Mouse (Mus musculus) heart, adult 2 months (tissue): ENCODE data around the gene Sestd1. TPM values are rescaled to one million over a fixed set of nuclear protein-coding genes. Genes with fewer than 3 reads are reported as not detected.
A peak's percentile ranks its signal among the peaks of the same experiment; 100 is the strongest.

Experiments
- DNase-seq, 2 experiments: peaks; one replicate each; pipeline ENCODE4 v3.0.0; 2021
- H3K27ac ChIP-seq: fragments of 200-600 bp; 2 replicates; pipeline ENCODE4 v1.8.1; 2022
- H3K27me3 ChIP-seq: fragments of 200-500 bp; 2 replicates; pipeline ENCODE4 v1.6.1; 2012; ENCODE audit warnings: mild to moderate bottlenecking, low read length, inconsistent platforms, mixed read lengths; ENCODE audit not compliant: control insufficient read depth, insufficient read depth
- H3K36me3 ChIP-seq: fragments of 200-500 bp; 2 replicates; pipeline ENCODE4 v1.6.1; 2012; ENCODE audit warnings: low read length, inconsistent platforms; ENCODE audit not compliant: control insufficient read depth, insufficient read depth
- H3K4me1 ChIP-seq: fragments of 200-500 bp; 2 replicates; pipeline ENCODE4 v1.6.1; 2011; ENCODE audit warnings: low read length; ENCODE audit not compliant: control insufficient read depth, insufficient read depth
- H3K4me3 ChIP-seq: fragments of 200-600 bp; 2 replicates; pipeline ENCODE4 v1.8.1; 2022
- H3K79me2 ChIP-seq: fragments of 200-500 bp; replicated peaks from 2 replicates; pipeline ENCODE4 v1.6.1; 2012; ENCODE audit warnings: mild to moderate bottlenecking, inconsistent platforms, low read length, moderate library complexity, mixed read lengths; ENCODE audit not compliant: control insufficient read depth, insufficient read depth
- H3K9ac ChIP-seq: fragments of 200-500 bp; 2 replicates; pipeline ENCODE4 v1.6.1; 2012; ENCODE audit warnings: low read depth, mild to moderate bottlenecking, control low read depth, inconsistent platforms, low read length, mixed read lengths
- CTCF ChIP-seq: fragments of 200-600 bp; IDR thresholded peaks from 2 replicates; pipeline ENCODE4 v1.8.1; 2022; ENCODE audit warnings: antibody characterized with exemption, mild to moderate bottlenecking, moderate library complexity
- EP300 ChIP-seq: fragments of 200-500 bp; IDR thresholded peaks from 2 replicates; pipeline ENCODE4 v1.6.1; 2011; ENCODE audit warnings: low read depth, low read length, control low read depth; ENCODE audit not compliant: insufficient read depth
- POLR2A ChIP-seq: fragments of 200-500 bp; IDR thresholded peaks from 2 replicates; pipeline ENCODE4 v1.6.1; 2011; ENCODE audit warnings: mild to moderate bottlenecking, low read depth, low read length, control low read depth; ENCODE audit not compliant: insufficient read depth
- WGBS: fragments of 180-500 bp; shearing (Covaris S2); methylation state at CpG from one replicate; pipeline ENCODE4 v1.1.7; 2018; 5-methylcytosine and 5-hydroxymethylcytosine counted together
- intact Hi-C: fragments of 180-260 bp; cut with DNase I; formaldehyde crosslinking; loops from one replicate; pipeline ENCODE4 v1.15.1; 2025
- polyA plus RNA-seq: library from polyadenylated mRNA; depleted of rRNA; stranded (reverse); fragments of >200 nt; gene quantifications from 2 replicates; pipeline ENCODE4 v1.2.3, GENCODE M21; 2012; rRNA removed
- total RNA-seq, 2 experiments: library from RNA; stranded (reverse); gene quantifications; 2 replicates each; pipeline ENCODE4 v1.2.3; 2021

Gene Sestd1
- total and polyA plus RNA-seq, 3 experiments: 9.0 to 21.2 (median 18.3) TPM

DNA sequence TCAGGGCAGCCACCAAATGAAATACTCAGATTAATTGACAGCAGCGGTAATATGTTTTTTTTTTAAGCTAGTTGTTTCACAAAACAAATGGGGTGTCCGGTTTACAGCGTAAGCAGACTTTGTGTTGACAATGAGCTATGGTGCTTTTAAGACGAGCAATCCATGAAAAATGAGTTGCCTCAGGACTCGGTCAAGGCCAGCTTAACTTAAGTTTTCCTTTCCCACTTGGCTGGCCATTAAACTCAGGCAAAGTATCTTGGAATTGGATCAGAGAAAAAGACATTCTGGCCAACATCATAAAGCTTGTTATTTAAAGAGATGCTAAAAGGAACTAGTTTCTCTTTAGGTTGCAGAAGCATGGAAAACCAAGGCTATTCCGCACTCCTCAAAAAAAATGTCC lies 136.9 kb downstream of the Sestd1 start:
- Histone ChIP-seq H3K27me3 (no peaks in the 10 kb centered on the region), H3K4me1 (0 out of 2 replicates have a peak, but pooled peaks cover 1% of the 10 kb centered on the region), H3K79me2 (no peaks in the 10 kb centered on the region; the same call in none of the 2 replicates), H3K4me3 (no peak overlapping the region), H3K36me3 (peaks cover 16% of the 10 kb centered on the region), H3K9ac (no peak overlapping the region), H3K27ac (no peak overlapping the region)
- intact Hi-C loops: no loop called here
- TF ChIP-seq CTCF (no peak), EP300 (no peak), POLR2A (no peak)
- no peak for DNase-seq
- WGBS: 80% methylated on average over 6 of the region's 6 CpGs

DNA sequence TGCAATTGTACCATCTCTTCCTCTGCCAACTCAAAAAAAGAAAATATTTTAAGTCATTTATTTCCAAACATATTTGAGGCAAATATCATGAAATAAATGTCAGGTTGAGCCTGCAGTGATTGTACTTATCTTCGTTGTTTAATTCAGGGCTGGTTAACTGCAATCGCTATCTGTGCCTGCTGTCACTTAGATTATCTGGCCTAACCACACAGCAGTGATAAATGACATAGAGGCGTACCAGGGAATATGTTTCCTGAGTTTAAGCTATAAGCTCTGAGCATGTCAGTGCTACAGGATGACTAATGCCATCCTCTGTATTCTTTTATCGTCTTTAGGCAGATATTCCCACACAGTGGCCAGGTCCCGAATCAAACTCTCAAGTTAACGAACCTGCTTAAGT lies 141.5 kb downstream of the Sestd1 start:
- no peak overlapping the region for H3K27ac ChIP-seq
- H3K27me3 ChIP-seq: no peaks in the 10 kb centered on the region
- WGBS: 61% methylated on average over 6 of the region's 6 CpGs
- peaks cover 17% of the 10 kb centered on the region for H3K36me3 ChIP-seq
- no peak overlapping the region for H3K4me3 ChIP-seq
- no peak for DNase-seq
- TF ChIP-seq POLR2A (no peak), CTCF (no peak), EP300 (no peak)
- no peak overlapping the region for H3K9ac ChIP-seq
- H3K79me2 ChIP-seq: no peaks in the 10 kb centered on the region; the same call in none of the 2 replicates
- no peaks in the 10 kb centered on the region; the same call in 1 of the 2 replicates for H3K4me1 ChIP-seq
- intact Hi-C loops: no loop called here

DNA sequence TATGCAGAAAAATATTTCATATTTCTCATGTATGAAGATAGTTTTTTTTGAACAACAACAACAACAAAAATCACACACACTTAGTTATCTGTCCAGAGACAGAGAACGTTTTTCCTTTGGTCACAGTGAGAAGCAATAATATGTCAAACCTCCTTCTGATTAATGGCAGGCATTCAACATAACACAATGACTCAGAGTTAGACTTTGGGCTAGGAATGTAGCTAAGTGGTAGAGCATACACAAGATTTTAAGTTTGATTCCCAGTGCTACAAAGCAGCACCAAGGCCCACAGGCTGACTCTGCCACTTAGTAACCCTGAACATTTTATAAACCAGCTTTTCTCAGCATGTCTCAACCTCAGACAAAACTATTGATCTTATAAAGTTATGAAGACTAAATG lies 145.5 kb downstream of the Sestd1 start:
- peak overlapping the region; percentile 1; the same call in 1 of the 2 replicates for H3K27ac ChIP-seq
- no peak overlapping the region for H3K9ac ChIP-seq
- intact Hi-C loops: loop anchor here (5.0 kb wide), 1 partner anchor 32 kb away; no protein-coding TSS in a partner anchor
- peaks cover 23% of the 10 kb centered on the region for H3K36me3 ChIP-seq
- DNase-seq: no peak
- no peaks in the 10 kb centered on the region; the same call in 1 of the 2 replicates for H3K79me2 ChIP-seq
- peaks cover 3% of the 10 kb centered on the region; the same call in 1 of the 2 replicates for H3K4me1 ChIP-seq
- no peak overlapping the region for H3K4me3 ChIP-seq
- H3K27me3 ChIP-seq: no peaks in the 10 kb centered on the region
- TF ChIP-seq POLR2A: no peak
- no peak for TF ChIP-seq EP300
- WGBS: 17% methylated on average over 1 of the region's 1 CpGs

DNA sequence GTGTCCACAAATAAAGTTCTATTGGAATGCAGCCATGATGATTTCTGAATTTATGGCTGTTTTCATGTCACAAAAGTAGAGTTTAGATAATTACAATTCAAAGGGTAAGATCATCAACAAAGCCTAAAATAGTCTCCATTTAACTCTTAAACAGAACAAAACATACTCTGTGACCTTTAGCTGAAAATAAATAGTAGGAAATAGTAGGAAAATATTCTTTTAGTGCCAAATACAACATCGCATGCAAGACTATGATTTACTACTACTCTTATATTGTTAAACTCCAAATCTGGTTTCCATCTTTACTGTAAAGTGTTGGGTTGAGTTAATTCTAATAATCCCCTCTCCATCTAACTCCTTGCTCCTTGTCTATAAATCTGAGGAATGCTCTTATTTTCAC lies 147.0 kb downstream of the Sestd1 start:
- H3K9ac ChIP-seq: no peak overlapping the region
- H3K4me1 ChIP-seq: peaks cover 5% of the 10 kb centered on the region
- DNase-seq: no peak
- no peak overlapping the region for H3K27ac ChIP-seq
- no peak overlapping the region for H3K4me3 ChIP-seq
- WGBS: 73% methylated on average over 1 of the region's 1 CpGs
- TF ChIP-seq POLR2A (no peak), EP300 (no peak), CTCF (no peak)
- H3K79me2 ChIP-seq: no peaks in the 10 kb centered on the region
- intact Hi-C loops: loop anchor here (5.0 kb wide), 1 partner anchor 34 kb away; no protein-coding TSS in a partner anchor
- H3K36me3 ChIP-seq: peaks cover 22% of the 10 kb centered on the region
- H3K27me3 ChIP-seq: no peaks in the 10 kb centered on the region

Other genes with a start within 250 kb of the Sestd1 start
- 100 to 1,000 TPM; 182 to 189 TPM for gene Ccdc141, start 110.0 kb downstream of the Sestd1 start, total RNA-seq
- gene Ccdc141, start 110.0 kb downstream of the Sestd1 start, polyA plus RNA-seq: 35.6 and 50.8 TPM in 2 replicates